Mouse (Mus musculus) right cerebral cortex, adult 2 months (tissue): ENCODE data around the gene Slain2.
A peak's percentile ranks its signal among the peaks of the same experiment; 100 is the strongest.
"Not testable (repeated sequence)": the region's sequence is repeated elsewhere in the genome, so short reads cannot be mapped to it uniquely, and the experiment has no call there.

Source experiments
- DNase-seq, 2 experiments: peaks; one replicate each; pipeline ENCODE4 v3.0.0; 2021 to 2022; ENCODE audit warnings: low spot score in 2 of 2

The Slain2 gene

DNA sequence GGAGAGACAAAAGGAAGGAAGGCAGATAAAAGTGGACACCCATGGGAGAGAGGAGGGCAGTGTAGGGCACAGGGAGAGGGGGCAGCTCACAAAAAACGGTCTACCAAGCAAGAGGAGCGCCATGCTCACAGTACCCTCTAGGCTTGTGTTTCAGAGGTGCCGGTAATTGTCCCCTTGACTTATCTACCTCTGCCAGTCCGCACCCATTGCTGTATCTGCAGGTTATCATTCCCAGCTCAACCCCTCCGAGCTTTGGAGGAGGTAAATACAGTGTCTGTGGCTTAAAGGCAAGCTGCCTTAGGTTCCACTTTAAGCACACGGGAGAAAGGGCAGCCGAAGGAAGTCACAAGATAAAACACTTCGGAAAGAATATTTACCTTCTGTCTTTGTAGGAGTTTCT, 14.8 kb upstream of the Slain2 start:
- no peak for DNase-seq

DNA sequence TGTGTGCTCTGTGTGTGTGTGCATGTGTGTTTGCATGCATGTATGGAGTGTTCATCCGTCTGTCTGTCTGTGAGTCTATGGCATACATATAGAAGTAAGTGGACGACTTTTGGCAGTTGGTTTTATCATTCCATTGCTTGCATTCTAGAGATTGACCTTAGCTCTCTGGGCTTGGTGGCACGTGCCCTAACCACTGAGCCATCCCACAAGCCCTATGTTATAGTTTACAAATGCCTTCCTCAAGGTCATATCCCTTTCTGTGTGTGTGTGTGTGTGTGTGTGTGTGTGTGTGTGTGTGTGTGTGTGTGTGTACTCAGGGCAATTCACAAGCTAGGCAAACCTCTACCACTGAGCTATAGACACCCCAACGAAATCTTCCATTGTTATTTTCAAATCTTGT, 12.2 kb upstream of the Slain2 start:
- DNase-seq = no peak

- DNase-seq = no peak
These were observed 11.8 kb upstream of the Slain2 start for GRCm38 (mm10) chr5:72902312-72902711.

GRCm38 (mm10) chr5:72902876-72903516, 11.1 kb upstream of the Slain2 start:
- DNase-seq = no peak

DNA sequence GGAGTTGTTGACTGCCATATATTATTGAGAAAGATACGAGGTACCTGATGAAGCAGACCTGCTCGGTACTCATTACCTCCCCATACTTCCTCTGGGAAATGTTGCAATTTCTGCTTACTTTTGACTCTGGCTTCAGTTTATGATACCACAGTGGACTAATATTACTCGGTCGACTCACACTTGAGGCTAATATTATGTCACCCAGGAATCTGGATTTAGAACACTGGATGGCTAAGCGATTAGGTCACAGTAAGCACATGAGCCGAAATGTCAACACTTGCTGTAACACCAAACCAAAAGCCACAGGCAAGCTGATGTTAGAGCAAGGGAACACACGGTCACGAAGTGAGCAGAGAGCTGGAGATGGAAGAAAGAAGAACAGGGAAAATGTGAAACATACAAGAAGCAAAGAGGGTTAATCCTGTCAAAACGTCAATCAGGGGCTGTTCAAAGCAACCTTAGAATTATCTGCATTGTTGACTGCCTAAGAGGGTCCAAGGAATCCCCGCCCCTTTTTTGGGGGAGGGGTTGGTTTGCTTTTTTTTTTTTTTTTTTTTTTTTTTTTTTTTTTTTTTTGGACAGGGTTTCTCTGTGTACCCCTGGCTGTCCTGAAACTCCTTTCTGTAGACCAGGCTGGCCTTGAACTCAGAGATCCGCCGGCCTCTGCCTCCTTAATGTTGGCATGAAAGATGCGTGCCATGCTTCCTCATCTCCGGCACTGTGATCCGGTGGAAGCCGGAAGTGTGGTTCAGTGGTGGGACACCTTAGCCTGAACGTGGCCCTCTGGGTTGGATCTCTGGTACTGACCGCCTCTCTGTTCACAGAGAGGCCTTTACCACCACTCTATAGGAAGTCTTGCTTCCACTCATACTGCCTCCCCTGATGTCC, 9.0 kb upstream of the Slain2 start:
- no peak for DNase-seq

GRCm38 (mm10) chr5:72907402-72907801, 6.7 kb upstream of the Slain2 start:
- no peak for DNase-seq

- DNase-seq = no peak
These were observed 5.7 kb upstream of the Slain2 start for GRCm38 (mm10) chr5:72908324-72908936.

DNA sequence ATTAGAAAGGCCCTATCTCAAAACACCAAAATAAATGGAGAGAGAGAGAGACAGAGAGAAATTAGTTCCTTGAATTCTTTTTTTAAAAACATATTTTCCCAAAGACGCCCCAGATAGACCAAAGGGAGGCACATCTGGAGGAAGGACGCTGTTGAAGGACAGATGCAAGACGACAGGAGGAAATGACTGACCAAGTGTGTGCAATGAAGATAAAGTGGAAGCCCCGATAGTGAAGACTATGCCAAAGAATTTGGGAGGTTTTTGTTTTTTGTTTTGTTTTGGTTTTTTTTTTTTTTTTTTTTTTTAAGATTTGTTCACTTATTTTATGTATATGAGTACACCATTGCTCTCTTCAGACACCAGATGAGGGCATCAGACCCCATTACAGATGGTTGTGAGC, 4.7 kb upstream of the Slain2 start:
- no peak for DNase-seq

DNA sequence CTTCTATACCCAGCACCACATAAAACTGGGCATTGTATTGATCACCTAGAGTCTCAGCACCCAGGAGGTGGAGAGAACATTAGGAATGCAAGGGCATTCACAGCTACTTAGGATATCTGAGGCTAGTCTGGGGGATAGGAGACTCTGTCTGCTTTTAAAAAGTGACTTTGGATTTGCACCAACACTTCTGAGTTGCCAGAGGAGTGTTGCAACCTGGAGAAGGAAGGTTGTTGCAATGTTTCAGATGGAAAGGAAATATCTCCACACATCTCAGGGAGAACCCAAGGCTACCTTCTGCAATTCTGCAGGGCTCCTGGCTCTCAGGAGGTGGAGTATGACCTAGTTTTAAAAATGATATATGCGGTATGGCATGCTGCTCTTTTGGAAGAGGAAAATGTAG, 3.7 kb upstream of the Slain2 start:
- DNase-seq = no peak

- DNase-seq = no peak
These were observed 2.8 kb upstream of the Slain2 start for GRCm38 (mm10) chr5:72911284-72911683.

GRCm38 (mm10) chr5:72914633-72915561, 793 bp downstream of the Slain2 start:
- peak; percentile 29 to 49 for DNase-seq

DNA sequence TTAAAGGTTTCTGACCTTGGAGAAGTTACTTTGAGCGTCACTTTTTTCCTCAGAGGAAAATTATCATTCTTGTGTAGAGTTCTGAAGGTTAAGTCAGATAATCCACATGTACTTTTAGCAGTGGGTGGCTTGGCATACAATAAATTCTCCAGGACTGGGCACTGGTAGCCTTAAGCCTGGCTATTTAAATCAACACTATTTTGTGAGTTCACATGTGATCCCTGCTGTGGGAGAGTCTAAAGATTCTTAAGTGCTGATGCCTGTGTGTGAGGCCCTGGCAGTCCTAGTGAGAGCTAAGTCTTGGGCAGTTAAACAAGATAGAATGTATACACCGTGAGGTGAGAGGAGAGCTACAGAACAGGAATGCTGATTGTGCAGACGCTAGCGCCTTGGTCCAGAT, 1.9 kb downstream of the Slain2 start:
- no peak for DNase-seq

GRCm38 (mm10) chr5:72916851-72917250, 2.7 kb downstream of the Slain2 start:
- DNase-seq = no peak

DNA sequence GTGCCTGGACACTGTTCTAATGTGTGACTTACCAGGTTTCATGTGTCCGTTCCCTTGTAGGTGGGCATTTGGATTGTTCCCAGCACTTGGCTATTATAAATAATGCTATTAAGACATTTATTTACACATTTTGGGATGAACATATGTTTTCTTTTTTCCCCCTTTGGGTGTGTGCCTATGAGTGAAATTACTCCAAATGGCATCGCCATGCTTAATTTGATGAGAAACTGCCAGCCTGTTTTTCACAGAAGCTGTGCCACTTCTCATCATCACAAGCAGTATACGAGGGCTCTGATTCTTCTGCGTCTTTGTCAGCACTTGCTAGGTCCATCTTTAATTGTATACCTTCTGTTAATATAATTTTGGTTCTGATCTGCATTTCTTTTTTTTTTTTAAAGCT, 6.3 kb downstream of the Slain2 start:
- no peak for DNase-seq

GRCm38 (mm10) chr5:72921171-72921570, 7.1 kb downstream of the Slain2 start:
- no peak for DNase-seq

- no peak for DNase-seq
These were observed 8.7 kb downstream of the Slain2 start for GRCm38 (mm10) chr5:72922796-72923195.

DNA sequence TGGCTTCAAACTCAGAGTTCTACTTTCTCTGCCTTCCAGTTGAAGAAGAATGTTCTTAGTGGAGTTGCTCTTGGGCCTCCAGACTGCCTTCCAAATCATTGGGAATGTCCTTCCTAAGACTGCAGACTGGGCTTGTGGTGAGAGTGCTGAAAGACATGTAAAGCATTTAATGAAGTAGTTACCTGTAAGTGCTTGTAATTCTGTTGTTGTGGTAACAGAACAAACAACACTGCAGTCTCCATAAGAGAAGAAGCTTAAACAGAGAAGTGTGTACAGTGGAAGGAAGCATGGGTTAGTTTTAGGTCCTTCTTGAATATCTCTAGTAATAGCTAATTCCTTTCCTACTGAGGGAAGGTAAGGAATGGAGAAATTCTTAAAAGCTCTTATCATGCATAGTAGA, 13.0 kb downstream of the Slain2 start:
- no peak for DNase-seq

DNA sequence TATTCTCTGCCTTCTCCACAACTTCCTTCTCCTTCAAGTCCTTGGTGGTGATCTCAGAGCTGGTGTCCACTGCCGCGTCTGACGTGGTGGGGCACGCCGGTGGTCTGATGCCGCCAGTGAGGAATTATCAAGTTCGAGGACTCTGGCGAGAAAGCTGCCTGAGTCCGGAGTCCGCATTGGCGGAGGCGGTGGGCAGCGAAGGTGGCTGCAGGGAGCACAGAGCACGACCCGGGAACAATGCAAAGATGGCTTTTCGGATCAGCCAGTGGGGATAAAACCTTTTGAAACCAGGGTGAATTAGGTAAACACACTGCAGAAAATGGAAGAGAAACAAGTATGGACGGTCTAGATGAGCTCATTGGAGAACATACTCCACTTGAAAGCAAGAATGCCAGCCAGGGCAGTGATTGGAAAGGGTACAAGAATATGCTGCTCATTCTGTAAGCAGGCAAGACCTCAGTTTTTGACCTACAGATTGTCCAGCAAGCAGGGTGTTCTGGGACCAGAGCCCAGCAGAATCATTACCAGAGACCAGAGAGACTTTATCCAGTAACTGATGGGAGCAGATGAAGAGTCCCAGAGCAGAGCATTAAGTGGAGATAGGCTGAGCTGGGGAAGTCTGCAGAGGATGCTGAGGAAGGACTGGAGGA, 19.0 kb downstream of the Slain2 start:
- no peak for DNase-seq

GRCm38 (mm10) chr5:72938421-72938820, 24.3 kb downstream of the Slain2 start:
- DNase-seq = not testable (repeated sequence)

- no peak for DNase-seq
These were observed 25.2 kb downstream of the Slain2 start for GRCm38 (mm10) chr5:72939311-72939710.

- no peak for DNase-seq
These were observed 26.9 kb downstream of the Slain2 start for GRCm38 (mm10) chr5:72940906-72941432.
